Mouse (Mus musculus) stomach, embryonic 15.5 days (tissue): ENCODE measurements around the gene Grik4. TPM values are rescaled to one million over a fixed set of nuclear protein-coding genes. Genes with fewer than 3 reads are reported as not detected.

Experiments used
- ATAC-seq: fragments of 200-750 bp; cut with Nextera tagmentation; 2 replicates; pipeline ENCODE4 v1.8.0; 2017; ENCODE audit warnings: low read depth, moderate number of reproducible peaks, moderate TSS enrichment; ENCODE audit not compliant: insufficient read depth, low FRiP score
- H3K27ac ChIP-seq: fragments of 300-500 bp; sonication (generic); 2 replicates; pipeline ENCODE4 v1.5.1; 2015; ENCODE audit warnings: mild to moderate bottlenecking, inconsistent platforms
- H3K27me3 ChIP-seq: fragments of 300-500 bp; sonication (generic); replicated peaks from 2 replicates; pipeline ENCODE4 v1.6.1; 2015; ENCODE audit warnings: inconsistent platforms
- H3K36me3 ChIP-seq: fragments of 300-500 bp; sonication (generic); 2 replicates; pipeline ENCODE4 v1.6.1; 2015; ENCODE audit warnings: inconsistent platforms
- H3K4me1 ChIP-seq: fragments of 300-500 bp; sonication (generic); 2 replicates; pipeline ENCODE4 v1.6.1; 2015; ENCODE audit warnings: inconsistent platforms
- H3K4me2 ChIP-seq: fragments of 300-500 bp; sonication (generic); 2 replicates; pipeline ENCODE4 v1.6.1; 2015; ENCODE audit warnings: mild to moderate bottlenecking, inconsistent platforms
- H3K4me3 ChIP-seq: fragments of 300-500 bp; sonication (generic); replicated peaks from 2 replicates; pipeline ENCODE4 v1.5.1; 2015; ENCODE audit warnings: inconsistent platforms
- H3K9ac ChIP-seq: fragments of 300-500 bp; sonication (generic); 2 replicates; pipeline ENCODE4 v1.6.1; 2015; ENCODE audit warnings: inconsistent platforms
- H3K9me3 ChIP-seq: fragments of 300-500 bp; sonication (generic); 2 replicates; pipeline ENCODE4 v1.6.1; 2016; ENCODE audit warnings: inconsistent platforms
- WGBS: fragments of 180-500 bp; shearing (Covaris S2); methylation state at CpG from one replicate; pipeline ENCODE4 v1.1.7; 2015; 5-methylcytosine and 5-hydroxymethylcytosine counted together
- polyA plus RNA-seq: library from polyadenylated mRNA; unstranded; fragments of >200 nt; fragmentation: Nextera tagmentation; extraction: Ambion mirVana; gene quantifications from 2 replicates; pipeline ENCODE4 v1.2.1, GENCODE M21; 2015

Grik4 gene
- polyA plus RNA-seq, 1 experiment from 2014 or later: 1.1 TPM

- H3K9me3 ChIP-seq: no peaks in the 10 kb centered on the region
- no peak overlapping the region for H3K4me3 ChIP-seq
- no peak for ATAC-seq
- no peaks in the 10 kb centered on the region for H3K36me3 ChIP-seq
- WGBS: 53% methylated on average over 3 of the region's 3 CpGs
- H3K9ac ChIP-seq: no peak overlapping the region
- no peaks in the 10 kb centered on the region for H3K27me3 ChIP-seq
- H3K4me1 ChIP-seq: peaks cover 12% of the 10 kb centered on the region
- no peak overlapping the region for H3K27ac ChIP-seq
- H3K4me2 ChIP-seq: no peak overlapping the region
These were observed 86.5 kb downstream of the Grik4 start for GRCm38 (mm10) chr9:42857756-42858155.

GRCm38 (mm10) chr9:42853077-42853476 lies 91.2 kb downstream of the Grik4 start:
- WGBS: 88% methylated on average over 3 of the region's 3 CpGs
- no peak for ATAC-seq
- H3K4me2 ChIP-seq: no peak overlapping the region

GRCm38 (mm10) chr9:42850063-42850462 lies 94.2 kb downstream of the Grik4 start:
- Histone ChIP-seq H3K9ac (no peak overlapping the region), H3K9me3 (no peaks in the 10 kb centered on the region), H3K4me3 (no peak overlapping the region), H3K36me3 (no peaks in the 10 kb centered on the region), H3K4me2 (no peak overlapping the region), H3K27ac (no peak overlapping the region; the same call in 1 of the 2 replicates), H3K27me3 (no peaks in the 10 kb centered on the region), H3K4me1 (no peaks in the 10 kb centered on the region)
- ATAC-seq: peak; percentile 44; the same call in 1 of the 2 replicates
- WGBS: 63% methylated on average over 6 of the region's 6 CpGs

More at GRCm38 (mm10) chr9:42853077-42853476, 91.2 kb downstream of the Grik4 start:
- no peaks in the 10 kb centered on the region for H3K27me3 ChIP-seq
- no peak overlapping the region for H3K9ac ChIP-seq
- H3K27ac ChIP-seq: no peak overlapping the region
- H3K9me3 ChIP-seq: no peaks in the 10 kb centered on the region
- H3K4me3 ChIP-seq: no peak overlapping the region
- no peaks in the 10 kb centered on the region for H3K4me1 ChIP-seq
- H3K36me3 ChIP-seq: no peaks in the 10 kb centered on the region

- 38% methylated on average over 8 of the region's 9 CpGs for WGBS
- no peak overlapping the region for H3K9ac ChIP-seq
These were observed 96.2 kb downstream of the Grik4 start for GRCm38 (mm10) chr9:42848061-42848460.

GRCm38 (mm10) chr9:42846676-42847425 lies 97.4 kb downstream of the Grik4 start:
- H3K4me1 ChIP-seq: no peaks in the 10 kb centered on the region
- WGBS: 76% methylated on average over 10 of the region's 10 CpGs
- H3K4me2 ChIP-seq: no peak overlapping the region
- no peak overlapping the region for H3K9ac ChIP-seq
- no peaks in the 10 kb centered on the region for H3K9me3 ChIP-seq
- no peaks in the 10 kb centered on the region for H3K27me3 ChIP-seq
- H3K27ac ChIP-seq: no peak overlapping the region
- no peaks in the 10 kb centered on the region for H3K36me3 ChIP-seq
- ATAC-seq: no peak
- no peak overlapping the region for H3K4me3 ChIP-seq

More at GRCm38 (mm10) chr9:42848061-42848460, 96.2 kb downstream of the Grik4 start:
- no peaks in the 10 kb centered on the region for H3K4me1 ChIP-seq
- no peak for ATAC-seq
- no peaks in the 10 kb centered on the region for H3K9me3 ChIP-seq
- H3K27ac ChIP-seq: no peak overlapping the region
- no peak overlapping the region for H3K4me2 ChIP-seq
- no peaks in the 10 kb centered on the region for H3K27me3 ChIP-seq
- no peak overlapping the region for H3K4me3 ChIP-seq
- no peaks in the 10 kb centered on the region for H3K36me3 ChIP-seq

GRCm38 (mm10) chr9:42846139-42846538 lies 98.2 kb downstream of the Grik4 start:
- 53% methylated on average over 4 of the region's 4 CpGs for WGBS

GRCm38 (mm10) chr9:42844301-42844700 lies 100.0 kb downstream of the Grik4 start:
- no peak overlapping the region for H3K27ac ChIP-seq
- H3K36me3 ChIP-seq: no peaks in the 10 kb centered on the region
- no peak overlapping the region for H3K4me3 ChIP-seq
- H3K9me3 ChIP-seq: no peaks in the 10 kb centered on the region
- no peak overlapping the region for H3K9ac ChIP-seq
- no peaks in the 10 kb centered on the region for H3K27me3 ChIP-seq
- ATAC-seq: no peak
- no peak overlapping the region for H3K4me2 ChIP-seq
- WGBS: 82% methylated on average over 5 of the region's 5 CpGs
- H3K4me1 ChIP-seq: no peaks in the 10 kb centered on the region

More at GRCm38 (mm10) chr9:42846139-42846538, 98.2 kb downstream of the Grik4 start:
- Histone ChIP-seq H3K27me3 (no peaks in the 10 kb centered on the region), H3K27ac (no peak overlapping the region), H3K9me3 (no peaks in the 10 kb centered on the region), H3K9ac (no peak overlapping the region), H3K4me1 (no peaks in the 10 kb centered on the region), H3K4me3 (no peak overlapping the region), H3K4me2 (no peak overlapping the region), H3K36me3 (no peaks in the 10 kb centered on the region)
- no peak for ATAC-seq

- WGBS: 64% methylated on average over 5 of the region's 5 CpGs
- no peak overlapping the region for H3K27ac ChIP-seq
- no peak for ATAC-seq
- H3K36me3 ChIP-seq: no peaks in the 10 kb centered on the region
- H3K27me3 ChIP-seq: no peaks in the 10 kb centered on the region
- H3K9ac ChIP-seq: no peak overlapping the region
- H3K4me2 ChIP-seq: no peak overlapping the region
- no peaks in the 10 kb centered on the region for H3K4me1 ChIP-seq
- no peak overlapping the region for H3K4me3 ChIP-seq
- H3K9me3 ChIP-seq: no peaks in the 10 kb centered on the region
These were observed 106.0 kb downstream of the Grik4 start for GRCm38 (mm10) chr9:42838299-42838698.

- Histone ChIP-seq H3K4me1 (no peaks in the 10 kb centered on the region), H3K4me2 (no peak overlapping the region), H3K9ac (no peak overlapping the region), H3K9me3 (no peaks in the 10 kb centered on the region), H3K27me3 (no peaks in the 10 kb centered on the region), H3K27ac (no peak overlapping the region), H3K36me3 (no peaks in the 10 kb centered on the region), H3K4me3 (no peak overlapping the region)
- 61% methylated on average over 6 of the region's 6 CpGs for WGBS
- no peak for ATAC-seq
These were observed 106.8 kb downstream of the Grik4 start for GRCm38 (mm10) chr9:42837498-42837897.

GRCm38 (mm10) chr9:42831558-42831957 lies 112.7 kb downstream of the Grik4 start:
- H3K4me1 ChIP-seq: no peaks in the 10 kb centered on the region
- no peak for ATAC-seq
- H3K9me3 ChIP-seq: no peaks in the 10 kb centered on the region
- WGBS: 78% methylated on average over 6 of the region's 6 CpGs
- H3K27me3 ChIP-seq: no peaks in the 10 kb centered on the region
- H3K36me3 ChIP-seq: no peaks in the 10 kb centered on the region
- no peak overlapping the region for H3K4me3 ChIP-seq
- no peak overlapping the region for H3K9ac ChIP-seq
- no peak overlapping the region for H3K27ac ChIP-seq
- H3K4me2 ChIP-seq: no peak overlapping the region

GRCm38 (mm10) chr9:42819247-42819646 lies 125.0 kb downstream of the Grik4 start:
- ATAC-seq: no peak
- Histone ChIP-seq H3K27ac (no peak overlapping the region), H3K9me3 (no peaks in the 10 kb centered on the region), H3K4me2 (no peak overlapping the region), H3K4me1 (no peaks in the 10 kb centered on the region), H3K27me3 (no peaks in the 10 kb centered on the region), H3K4me3 (no peak overlapping the region), H3K9ac (no peak overlapping the region), H3K36me3 (no peaks in the 10 kb centered on the region)
- 42% methylated on average over 3 of the region's 3 CpGs for WGBS

- WGBS: 83% methylated on average over 1 of the region's 1 CpGs
These were observed 127.5 kb downstream of the Grik4 start for GRCm38 (mm10) chr9:42816815-42817214.

More at GRCm38 (mm10) chr9:42816815-42817214, 127.5 kb downstream of the Grik4 start:
- no peak overlapping the region for H3K4me2 ChIP-seq
- no peaks in the 10 kb centered on the region for H3K4me1 ChIP-seq
- no peak overlapping the region for H3K27ac ChIP-seq
- H3K4me3 ChIP-seq: no peak overlapping the region
- H3K9ac ChIP-seq: no peak overlapping the region
- no peaks in the 10 kb centered on the region for H3K36me3 ChIP-seq
- no peaks in the 10 kb centered on the region for H3K27me3 ChIP-seq
- no peak for ATAC-seq
- H3K9me3 ChIP-seq: no peaks in the 10 kb centered on the region
